Comparison of ENCODE assay signal across 25 mouse cellular contexts in genomic region chr7:116103091-116103490, GRCm38 (mm10).
"Had no signal": no experiment of that assay in that cellular context is flagged by ENCODE, and none has a peak within 500 bp of the region (broad histone marks: within the 10 kb centered on the region; RNA-seq: fewer than 3 reads in every experiment).

No protein-coding gene starts in this region.

- H3K4me3 ChIP-seq: embryonic facial prominence, embryonic 10.5 days; embryonic facial prominence, embryonic 12.5 days; embryonic facial prominence, embryonic 13.5 days; embryonic facial prominence, embryonic 15.5 days; erythroblast, embryonic 14.5 days; forebrain, embryonic 10.5 days; forebrain, embryonic 12.5 days; forebrain, embryonic 13.5 days; forebrain, embryonic 15.5 days; gastrocnemius, adult 2 months; heart, embryonic 10.5 days had no signal

- H3K4me1 ChIP-seq: embryonic facial prominence, embryonic 10.5 days; embryonic facial prominence, embryonic 12.5 days; embryonic facial prominence, embryonic 15.5 days; forebrain, embryonic 10.5 days; forebrain, embryonic 12.5 days; forebrain, embryonic 13.5 days had no signal

- H3K27ac ChIP-seq: embryonic facial prominence, embryonic 10.5 days; embryonic facial prominence, embryonic 12.5 days; embryonic facial prominence, embryonic 13.5 days; embryonic facial prominence, embryonic 15.5 days; forebrain, embryonic 10.5 days; forebrain, embryonic 12.5 days; forebrain, embryonic 13.5 days; forebrain, embryonic 15.5 days; gastrocnemius, adult 2 months; heart, embryonic 10.5 days had no signal

- H3K27me3 ChIP-seq: embryonic facial prominence, embryonic 12.5 days; embryonic facial prominence, embryonic 13.5 days; embryonic facial prominence, embryonic 15.5 days; forebrain, embryonic 12.5 days; forebrain, embryonic 13.5 days; forebrain, embryonic 15.5 days had no signal

- H3K9ac ChIP-seq: embryonic facial prominence, embryonic 12.5 days; embryonic facial prominence, embryonic 13.5 days; embryonic facial prominence, embryonic 15.5 days; forebrain, embryonic 12.5 days; forebrain, embryonic 13.5 days; forebrain, embryonic 15.5 days; forebrain, postnatal 0 days had no signal

- DNase-seq: cerebellum, adult 8-10 months; cerebellum, adult 9-10 months; cerebellum, adult 9-11 months; cerebellum, postnatal 10 days; cerebellum, postnatal 14 days; cerebellum, postnatal 25 days; cerebellum, postnatal 36 days; embryo, embryonic 11 days; forebrain, postnatal 0 days; gastrocnemius, adult 2 months; gastrocnemius, postnatal 10 days; gastrocnemius, postnatal 14 days; gastrocnemius, postnatal 25 days; gastrocnemius, postnatal 36 days; heart, adult 18-20 months had no signal
